Comparison of ENCODE assay signal across 8 mouse cellular contexts in genomic region chr15:93596285-93596684, GRCm38 (mm10). TPM values are rescaled to one million over a fixed set of nuclear protein-coding genes. Genes with fewer than 3 reads are reported as not detected.
DNase-seq lines count a peak whose midpoint lies in the region; ATAC-seq lines count a peak whose summit lies in the region.

No protein-coding gene starts in this region.

- intact Hi-C loops in gastrocnemius, postnatal 14 days (cut with DNase I; ENCODE audit: low total_unique reads) = loop anchor here (10.0 kb wide), 1 partner anchor 619 kb away; no protein-coding TSS in a partner anchor

- DNase-seq in adrenal gland, adult (ENCODE audit: inconsistent age in 2 of 2, low spot score in 1 of 2) = peak; percentile 80 to 94
- DNase-seq in embryo, embryonic 10 days (ENCODE audit: low spot score) = peak; percentile 83
- DNase-seq in gastrocnemius, postnatal 14 days = peak; percentile 79
- peak; percentile 70 for DNase-seq in induced T-regulatory cell, adult 2 months (ENCODE audit: low read depth)
- DNase-seq in left cerebral cortex, adult 8-10 months (ENCODE audit: low spot score in 2 of 2) = peak; percentile 51 to 75
- DNase-seq in right cerebral cortex, postnatal 10 days (ENCODE audit: low spot score in 2 of 2) = peak; percentile 82 to 83

- ATAC-seq in megakaryocyte, adult 5-6 weeks (ENCODE audit: poor library complexity, severe bottlenecking) = peak; percentile 72
- ATAC-seq in monocyte, adult 5-6 weeks (replicated peaks; ENCODE audit: insufficient number of reproducible peaks, low FRiP score, low TSS enrichment, poor library complexity, severe bottlenecking) = no peak

RNA-seq across cellular contexts. Expression of gene Prickle1, which starts 0.6 kb away (rescaled TPM):
- total RNA-seq in gastrocnemius, postnatal 14 days (2021) = 1 to 10 TPM; 6.0 TPM
- total RNA-seq in left cerebral cortex, adult 8-10 months (2022) = 10 to 100 TPM; 70.5 to 85.4 (median 81.7) TPM
- total RNA-seq in megakaryocyte, adult 5-6 weeks (2015) = 0.02 and 0.23 TPM in 2 replicates
- total RNA-seq in megakaryocyte, adult 5-6 weeks (2017) = 0.04 and 0.15 TPM in 2 replicates
- 0.19 TPM in 1 of 3 replicates, not detected in the others for total RNA-seq in monocyte, adult 5-6 weeks (2017)

Comparison
In these comparisons a context has a peak if more than half of its experiments do, and no peak if none do; other contexts are left out.
1. RNA of gene Prickle1, which starts 0.6 kb away (total RNA-seq): 70.5 to 85.4 TPM in left cerebral cortex, adult 8-10 months; 6.0 TPM in gastrocnemius, postnatal 14 days, 0.02 to 0.23 TPM in megakaryocyte, adult 5-6 weeks and 0.19 TPM in monocyte, adult 5-6 weeks; every median in the first group is over 10 times any median in the second.
2. Peak in every context shown above with its lines, with median percentiles within 50 percentile points of each other: DNase-seq.